Mouse (Mus musculus) MEL (cell line): Measurements from ENCODE around the gene Pikfyve. TPM values are rescaled to one million over a fixed set of nuclear protein-coding genes. Genes with fewer than 3 reads are reported as not detected.

Experiments
- DNase-seq: peaks from one replicate; pipeline ENCODE4 v3.0.0; 2011; ENCODE audit warnings: low read depth, low spot score
- H3K27ac ChIP-seq: 2 replicates; pipeline ENCODE4 v1.5.1; 2012; ENCODE audit warnings: low read depth, mild to moderate bottlenecking, control low read depth, low read length, moderate library complexity; ENCODE audit not compliant: control insufficient read depth
- H3K27me3 ChIP-seq, 2 experiments: fragments of 150-350 bp in 1 of 2; sonication (generic) in 1 of 2; 2 replicates each; pipeline ENCODE4 v1.6.1; 2012; ENCODE audit warnings: low read length in 2 of 2, mild to moderate bottlenecking in 2 of 2, improper control_type of control experiment in 1 of 2, moderate library complexity in 1 of 2; ENCODE audit not compliant: insufficient read depth in 2 of 2, control insufficient read depth in 1 of 2
- H3K36me3 ChIP-seq, 2 experiments: 2 replicates each; pipeline ENCODE4 v1.6.1; 2012 to 2014; ENCODE audit warnings: low read length in 2 of 2, improper control_type of control experiment in 1 of 2, inconsistent platforms in 1 of 2, mild to moderate bottlenecking in 1 of 2; ENCODE audit not compliant: insufficient read depth in 2 of 2, control insufficient read depth in 1 of 2
- H3K4me1 ChIP-seq, 2 experiments: fragments of 150-350 bp in 1 of 2; sonication (generic) in 1 of 2; 2 replicates each; pipeline ENCODE4 v1.6.1; 2012; ENCODE audit warnings: low read length in 2 of 2, improper control_type of control experiment in 1 of 2, mild to moderate bottlenecking in 1 of 2; ENCODE audit not compliant: insufficient read depth in 2 of 2, control insufficient read depth in 1 of 2
- H3K4me3 ChIP-seq, 2 experiments: fragments of 150-350 bp in 1 of 2; sonication (generic) in 1 of 2; 2 replicates each; pipeline ENCODE4 v1.5.1; 2012; ENCODE audit warnings: low read depth in 2 of 2, low read length in 2 of 2, mild to moderate bottlenecking in 2 of 2, moderate library complexity in 2 of 2, control low read depth in 1 of 2, improper control_type of control experiment in 1 of 2; ENCODE audit not compliant: control insufficient read depth in 1 of 2, insufficient read depth in 1 of 2
- H3K79me2 ChIP-seq: 2 replicates; pipeline ENCODE4 v1.6.1; 2012; ENCODE audit warnings: mild to moderate bottlenecking, low read length, moderate library complexity; ENCODE audit not compliant: control insufficient read depth, poor library complexity, insufficient read depth
- H3K9ac ChIP-seq: 2 replicates; pipeline ENCODE4 v1.6.1; 2012; ENCODE audit warnings: low read depth, mild to moderate bottlenecking, control low read depth, low read length, moderate library complexity; ENCODE audit not compliant: control insufficient read depth, poor library complexity, severe bottlenecking
- H3K9me3 ChIP-seq: fragments of 150-350 bp; sonication (generic); replicated peaks from 2 replicates; pipeline ENCODE4 v1.6.1; 2012; ENCODE audit warnings: mild to moderate bottlenecking, low read length, improper control_type of control experiment, moderate library complexity; ENCODE audit not compliant: insufficient read depth
- BHLHE40 ChIP-seq: IDR thresholded peaks from 2 replicates; pipeline ENCODE4 v1.6.1; 2012; ENCODE audit warnings: low read depth, mild to moderate bottlenecking, inconsistent platforms, low read length, improper control_type of control experiment, borderline replicate concordance
- CHD1 ChIP-seq: IDR thresholded peaks from 2 replicates; pipeline ENCODE4 v1.6.1; 2012; ENCODE audit warnings: low read depth, mild to moderate bottlenecking, inconsistent platforms, low read length, improper control_type of control experiment
- CTCF ChIP-seq, 3 experiments: IDR thresholded peaks in 2 of 3; conservative IDR thresholded peaks in 1 of 3; 2 replicates each; pipeline ENCODE4 v1.5.1; 2011 to 2012; ENCODE audit warnings: low read length in 3 of 3, low read depth in 2 of 3, mild to moderate bottlenecking in 2 of 3, improper control_type of control experiment in 1 of 3, inconsistent platforms in 1 of 3, mixed read lengths in 1 of 3, moderate library complexity in 1 of 3; ENCODE audit not compliant: control insufficient read depth in 1 of 3, insufficient read depth in 1 of 3, poor library complexity in 1 of 3, severe bottlenecking in 1 of 3
- EP300 ChIP-seq, 2 experiments: IDR thresholded peaks; 2 replicates each; pipeline ENCODE4 v1.6.1; 2011; ENCODE audit warnings: improper control_type of control experiment in 2 of 2, low read length in 2 of 2, low read depth in 1 of 2, mild to moderate bottlenecking in 1 of 2
- ETS1 ChIP-seq: IDR thresholded peaks from 2 replicates; pipeline ENCODE4 v1.6.1; 2012; ENCODE audit warnings: low read depth, mild to moderate bottlenecking, inconsistent platforms, low read length, improper control_type of control experiment, moderate library complexity
- GABPA ChIP-seq: IDR thresholded peaks from 2 replicates; pipeline ENCODE4 v1.6.1; 2012; ENCODE audit warnings: low read depth, mild to moderate bottlenecking, inconsistent platforms, low read length, improper control_type of control experiment, moderate library complexity
- GATA1 ChIP-seq: IDR thresholded peaks from 2 replicates; pipeline ENCODE4 v1.6.1; 2011; ENCODE audit warnings: low read depth, low read length, improper control_type of control experiment
- HCFC1 ChIP-seq: IDR thresholded peaks from 2 replicates; pipeline ENCODE4 v1.6.1; 2012; ENCODE audit warnings: low read depth, mild to moderate bottlenecking, inconsistent platforms, low read length, improper control_type of control experiment, moderate library complexity
- JUND ChIP-seq: IDR thresholded peaks from 2 replicates; pipeline ENCODE4 v1.6.1; 2011; ENCODE audit warnings: low read depth, mild to moderate bottlenecking, improper control_type of control experiment, low read length
- KAT2A ChIP-seq: conservative IDR thresholded peaks from 2 replicates; pipeline ENCODE4 v1.6.1; 2012; ENCODE audit warnings: low read depth, low read length, improper control_type of control experiment, inconsistent platforms
- MAFK ChIP-seq: IDR thresholded peaks from 2 replicates; pipeline ENCODE4 v1.6.1; 2011; ENCODE audit warnings: low read depth, mild to moderate bottlenecking, low read length, improper control_type of control experiment, borderline replicate concordance
- MAX ChIP-seq: IDR thresholded peaks from 2 replicates; pipeline ENCODE4 v1.6.1; 2011; ENCODE audit warnings: low read length, improper control_type of control experiment
- MAZ ChIP-seq: IDR thresholded peaks from 2 replicates; pipeline ENCODE4 v1.6.1; 2012; ENCODE audit warnings: low read depth, mild to moderate bottlenecking, inconsistent platforms, low read length, improper control_type of control experiment
- MEF2A ChIP-seq: IDR thresholded peaks from 2 replicates; pipeline ENCODE4 v1.6.1; 2014; ENCODE audit warnings: low read depth, mild to moderate bottlenecking, inconsistent platforms, low read length, improper control_type of control experiment; ENCODE audit not compliant: poor library complexity, insufficient replicate concordance, severe bottlenecking; ENCODE audit errors: extremely low read depth
- MXI1 ChIP-seq: IDR thresholded peaks from 2 replicates; pipeline ENCODE4 v1.6.1; 2011; ENCODE audit warnings: mild to moderate bottlenecking, low read depth, low read length, improper control_type of control experiment
- MYB ChIP-seq: IDR thresholded peaks from 2 replicates; pipeline ENCODE4 v1.6.1; 2011; ENCODE audit warnings: mild to moderate bottlenecking, low read depth, low read length, improper control_type of control experiment
- MYC ChIP-seq: IDR thresholded peaks from 2 replicates; pipeline ENCODE4 v1.6.1; 2011; ENCODE audit warnings: low read depth, mild to moderate bottlenecking, low read length, improper control_type of control experiment, moderate library complexity
- NELFE ChIP-seq: IDR thresholded peaks from 2 replicates; pipeline ENCODE4 v1.6.1; 2011; ENCODE audit warnings: low read depth, low read length, improper control_type of control experiment
- NRF1 ChIP-seq: IDR thresholded peaks from 2 replicates; pipeline ENCODE4 v1.6.1; 2014; ENCODE audit warnings: low read depth, mild to moderate bottlenecking, inconsistent platforms, low read length, improper control_type of control experiment, moderate library complexity; ENCODE audit not compliant: poor library complexity, insufficient read depth, severe bottlenecking
- POLR2A ChIP-seq, 2 experiments: IDR thresholded peaks; 2 replicates each; pipeline ENCODE4 v1.6.1; 2011 to 2012; ENCODE audit warnings: low read length in 2 of 2, mild to moderate bottlenecking in 2 of 2, control low read depth in 1 of 2, improper control_type of control experiment in 1 of 2, low read depth in 1 of 2, moderate library complexity in 1 of 2; ENCODE audit not compliant: control insufficient read depth in 1 of 2, insufficient read depth in 1 of 2, poor library complexity in 1 of 2
- POLR2AphosphoS2 ChIP-seq: IDR thresholded peaks from 2 replicates; pipeline ENCODE4 v1.6.1; 2011; ENCODE audit warnings: low read length, improper control_type of control experiment
- POLR2AphosphoS5 ChIP-seq: IDR thresholded peaks from 2 replicates; pipeline ENCODE4 v1.6.1; 2012; ENCODE audit warnings: low read depth, borderline replicate concordance, mild to moderate bottlenecking, inconsistent platforms, low read length, moderate library complexity, mixed read lengths
- RAD21 ChIP-seq: IDR thresholded peaks from 2 replicates; pipeline ENCODE4 v1.6.1; 2011; ENCODE audit warnings: mild to moderate bottlenecking, low read depth, low read length, improper control_type of control experiment
- RCOR1 ChIP-seq: IDR thresholded peaks from 2 replicates; pipeline ENCODE4 v1.6.1; 2012; ENCODE audit warnings: low read depth, mild to moderate bottlenecking, inconsistent platforms, low read length, improper control_type of control experiment
- SIN3A ChIP-seq: IDR thresholded peaks from 2 replicates; pipeline ENCODE4 v1.6.1; 2012; ENCODE audit warnings: low read length, improper control_type of control experiment, inconsistent platforms
- SMC3 ChIP-seq: IDR thresholded peaks from 2 replicates; pipeline ENCODE4 v1.6.1; 2011; ENCODE audit warnings: low read depth, low read length, improper control_type of control experiment
- TAL1 ChIP-seq: IDR thresholded peaks from 2 replicates; pipeline ENCODE4 v1.6.1; 2012; ENCODE audit warnings: mild to moderate bottlenecking, inconsistent platforms, low read length, moderate library complexity, mixed read lengths
- TBP ChIP-seq: IDR thresholded peaks from 2 replicates; pipeline ENCODE4 v1.8.0; 2011; ENCODE audit warnings: low read depth, low read length, improper control_type of control experiment
- UBTF ChIP-seq: IDR thresholded peaks from 2 replicates; pipeline ENCODE4 v1.6.1; 2012; ENCODE audit warnings: low read depth, mild to moderate bottlenecking, inconsistent platforms, low read length, improper control_type of control experiment, moderate library complexity, borderline replicate concordance; ENCODE audit not compliant: insufficient read depth
- USF1 ChIP-seq: IDR thresholded peaks from 2 replicates; pipeline ENCODE4 v1.6.1; 2014; ENCODE audit warnings: low read depth, mild to moderate bottlenecking, inconsistent platforms, low read length, improper control_type of control experiment, moderate library complexity
- USF2 ChIP-seq, 2 experiments: IDR thresholded peaks; 2 replicates each; pipeline ENCODE4 v1.6.1; 2011 to 2012; ENCODE audit warnings: improper control_type of control experiment in 2 of 2, low read length in 2 of 2, borderline replicate concordance in 1 of 2, inconsistent platforms in 1 of 2, low read depth in 1 of 2, mild to moderate bottlenecking in 1 of 2; ENCODE audit not compliant: insufficient read depth in 1 of 2
- ZC3H11A ChIP-seq: IDR thresholded peaks from 2 replicates; pipeline ENCODE4 v1.6.1; 2012; ENCODE audit warnings: low read depth, mild to moderate bottlenecking, inconsistent platforms, low read length, improper control_type of control experiment
- ZKSCAN1 ChIP-seq: IDR thresholded peaks from 2 replicates; pipeline ENCODE4 v1.6.1; 2012; ENCODE audit warnings: low read depth, mild to moderate bottlenecking, inconsistent platforms, low read length, improper control_type of control experiment, moderate library complexity
- ZMIZ1 ChIP-seq: IDR thresholded peaks from 2 replicates; pipeline ENCODE4 v1.6.1; 2012; ENCODE audit warnings: low read depth, mild to moderate bottlenecking, inconsistent platforms, low read length, improper control_type of control experiment, moderate library complexity
- ZNF384 ChIP-seq: IDR thresholded peaks from 2 replicates; pipeline ENCODE4 v1.6.1; 2012; ENCODE audit warnings: low read depth, mild to moderate bottlenecking, inconsistent platforms, low read length, improper control_type of control experiment
- polyA plus RNA-seq, 2 experiments: library from polyadenylated mRNA; stranded (reverse) in 1 of 2; unstranded in 1 of 2; fragments of >175 nt in 1 of 2; fragments of >200 nt in 1 of 2; gene quantifications; 2 replicates each; pipeline versions ENCODE4 v1.2.1 to v1.2.4; 2012; ENCODE audit warnings: low replicate concordance in 2 of 2, low read depth in 1 of 2; ENCODE audit not compliant: insufficient read length in 2 of 2, insufficient read depth in 1 of 2, missing spikeins in 1 of 2
- total RNA-seq: library from RNA; depleted of rRNA; stranded (reverse); fragments of 300-350 nt; gene quantifications from 2 replicates; pipeline ENCODE4 v1.2.3, GENCODE M21; 2012; rRNA removed

Pikfyve gene
- total RNA-seq (13.3 and 14.7 TPM in 2 replicates), polyA plus RNA-seq (10 to 100 TPM in 1 of 2 experiments, not detected in 1; 11.5 TPM)

- Histone ChIP-seq H3K27me3 (no peaks in the 10 kb centered on the region), H3K9me3 (no peaks in the 10 kb centered on the region), H3K4me1 (peaks cover 2 to 7% of the 10 kb centered on the region in 2 experiments; a peak in 3 of 4 replicates), H3K4me3 (peak within 1 kb of the TSS; percentile 71 to 82), H3K9ac (peak within 1 kb of the TSS; percentile 87), H3K36me3 (peaks cover 6 to 15% of the 10 kb centered on the region in 2 experiments; a peak in 3 of 4 replicates), H3K79me2 (peaks cover 17% of the 10 kb centered on the region), H3K27ac (peak within 1 kb of the TSS; percentile 75)
- peak; percentile 97 for DNase-seq
- TF ChIP-seq SIN3A (peak; percentile 99), NRF1 (no peak), ZMIZ1 (peak; percentile 70; the same call in 1 of the 2 replicates), CHD1 (no peak), JUND (no peak), GABPA (no peak), NELFE (peak; percentile 96), RAD21 (no peak), POLR2A (IDR thresholded peaks at IDR 0.05; ENCODE audit: control insufficient read depth in 1 of 2, insufficient read depth in 1 of 2, low read depth in 1 of 2, low read length in 2 of 2, poor library complexity in 1 of 2) (peak; percentile 90 to 94), MAZ (peak; percentile 94), ZNF384 (no peak), TBP (peak; percentile 73), POLR2AphosphoS2 (peak; percentile 74; the same call in 1 of the 2 replicates), USF2 (IDR thresholded peaks at IDR 0.05; ENCODE audit: borderline replicate concordance in 1 of 2, insufficient read depth in 1 of 2, low read depth in 1 of 2, low read length in 2 of 2) (no peak), SMC3 (no peak), MAFK (no peak), HCFC1 (peak; percentile 90), CTCF (IDR thresholded peaks at IDR 0.05 in 2 of 3, conservative IDR thresholded peaks at IDR 0.05 in 1 of 3; ENCODE audit: control insufficient read depth in 1 of 3, insufficient read depth in 1 of 3, low read depth in 2 of 3, low read length in 3 of 3, poor library complexity in 1 of 3, severe bottlenecking in 1 of 3) (no peak), BHLHE40 (peak; percentile 81), GATA1 (no peak), UBTF (peak; percentile 70; the same call in 1 of the 2 replicates), EP300 (IDR thresholded peaks at IDR 0.05; ENCODE audit: low read depth in 1 of 2, low read length in 2 of 2) (peak in 1 of 2 experiments; percentile 4; a peak in 1 of 4 replicates), MAX (peak; percentile 31; the same call in 1 of the 2 replicates), MXI1 (peak; percentile 84), USF1 (peak; percentile 88), ZC3H11A (no peak), MEF2A (no peak), TAL1 (no peak), MYB (no peak), ETS1 (peak; percentile 91), KAT2A (no peak; the same call in 1 of the 2 replicates), POLR2AphosphoS5 (no peak), ZKSCAN1 (no peak), RCOR1 (no peak), MYC (no peak)
Measured at GRCm38 (mm10) chr1:65186287-65187073, at the start of gene Pikfyve, which contains the start of gene Idh1. TSS of gene Pikfyve (plus strand) at chr1:65186683. TSS of gene Idh1 (minus strand) at chr1:65186500.
